Mouse (Mus musculus): ENCODE measurements around the gene Mum1. TPM values are rescaled to one million over a fixed set of nuclear protein-coding genes. Genes with fewer than 3 reads are reported as not detected.
"Not testable (repeated sequence)": the region's sequence is repeated elsewhere in the genome, so short reads cannot be mapped to it uniquely, and the experiment has no call there.

The Mum1 gene
- total RNA-seq, 2 experiments from 2014 or later = 15.2 to 19.4 TPM

- intact Hi-C loops (cut with DNase I; ENCODE audit: low total_unique reads) = no loop called here
- DNase-seq = no peak
Observed at GRCm38 (mm10) chr10:80204055-80204454, 22.2 kb upstream of the Mum1 start.

- no peak for DNase-seq
- intact Hi-C loops (cut with DNase I; ENCODE audit: low total_unique reads) = no loop called here
Observed at GRCm38 (mm10) chr10:80207201-80207600, 19.0 kb upstream of the Mum1 start.

- intact Hi-C loops (cut with DNase I; ENCODE audit: low total_unique reads) = no loop called here
- DNase-seq = no peak
Observed at GRCm38 (mm10) chr10:80207676-80208075, 18.6 kb upstream of the Mum1 start.

- DNase-seq = no peak
- intact Hi-C loops (cut with DNase I; ENCODE audit: low total_unique reads) = no loop called here
Observed at GRCm38 (mm10) chr10:80208248-80208647, 18.0 kb upstream of the Mum1 start.

GRCm38 (mm10) chr10:80208841-80209371 is 17.3 kb upstream of the Mum1 start:
- no peak for DNase-seq
- intact Hi-C loops (cut with DNase I; ENCODE audit: low total_unique reads) = no loop called here

- DNase-seq; intact Hi-C loops (cut with DNase I; ENCODE audit: low total_unique reads): not testable (repeated sequence)
Observed at GRCm38 (mm10) chr10:80211547-80212103, 14.6 kb upstream of the Mum1 start.

GRCm38 (mm10) chr10:80215048-80215772 is 11.0 kb upstream of the Mum1 start:
- DNase-seq = no peak
- intact Hi-C loops (cut with DNase I; ENCODE audit: low total_unique reads) = no loop called here

- intact Hi-C loops (cut with DNase I; ENCODE audit: low total_unique reads) = no loop called here
- DNase-seq = no peak
Observed at GRCm38 (mm10) chr10:80220676-80221075, 5.6 kb upstream of the Mum1 start.

- DNase-seq; intact Hi-C loops (cut with DNase I; ENCODE audit: low total_unique reads): not testable (repeated sequence)
Observed at GRCm38 (mm10) chr10:80223137-80223536, 3.1 kb upstream of the Mum1 start.

GRCm38 (mm10) chr10:80226071-80226415 is 191 bp upstream of the Mum1 start:
- no peak for DNase-seq
- intact Hi-C loops (cut with DNase I; ENCODE audit: low total_unique reads) = no loop called here

GRCm38 (mm10) chr10:80227166-80227539 is 919 bp downstream of the Mum1 start:
- DNase-seq = no peak
- intact Hi-C loops (cut with DNase I; ENCODE audit: low total_unique reads) = no loop called here

GRCm38 (mm10) chr10:80227877-80228775 is 1.9 kb downstream of the Mum1 start:
- intact Hi-C loops (cut with DNase I; ENCODE audit: low total_unique reads) = no loop called here
- DNase-seq = no peak

- DNase-seq = no peak
- intact Hi-C loops (cut with DNase I; ENCODE audit: low total_unique reads) = no loop called here
Observed at GRCm38 (mm10) chr10:80236145-80236825, 10.1 kb downstream of the Mum1 start.

GRCm38 (mm10) chr10:80237020-80237419 is 10.8 kb downstream of the Mum1 start:
- DNase-seq = no peak
- intact Hi-C loops (cut with DNase I; ENCODE audit: low total_unique reads) = no loop called here

GRCm38 (mm10) chr10:80238306-80238705 is 12.1 kb downstream of the Mum1 start:
- DNase-seq = no peak
- intact Hi-C loops (cut with DNase I; ENCODE audit: low total_unique reads) = no loop called here

GRCm38 (mm10) chr10:80239791-80240190 is 13.6 kb downstream of the Mum1 start:
- DNase-seq = no peak
- intact Hi-C loops (cut with DNase I; ENCODE audit: low total_unique reads) = no loop called here

GRCm38 (mm10) chr10:80242088-80242487 is 15.9 kb downstream of the Mum1 start:
- no peak for DNase-seq
- intact Hi-C loops (cut with DNase I; ENCODE audit: low total_unique reads) = no loop called here

GRCm38 (mm10) chr10:80242607-80243006 is 16.4 kb downstream of the Mum1 start:
- DNase-seq = no peak
- intact Hi-C loops (cut with DNase I; ENCODE audit: low total_unique reads) = no loop called here

GRCm38 (mm10) chr10:80244791-80245399 is 18.7 kb downstream of the Mum1 start:
- intact Hi-C loops (cut with DNase I; ENCODE audit: low total_unique reads) = loop anchor here (2.0 kb wide), 2 partner anchors 42 to 68 kb away; no protein-coding TSS in a partner anchor
- DNase-seq = no peak
